Mouse (Mus musculus): Measurements from ENCODE around the gene Iqcf5. TPM values are rescaled to one million over a fixed set of nuclear protein-coding genes. Genes with fewer than 3 reads are reported as not detected.

The Iqcf5 gene
- polyA plus RNA-seq (2014; fragmentation: Illumina TruSeq; extraction: RNeasy Lipid Tissue Mini Kit (QIAGEN cat#74804); ENCODE audit: low read depth, low replicate concordance): not detected

DNA sequence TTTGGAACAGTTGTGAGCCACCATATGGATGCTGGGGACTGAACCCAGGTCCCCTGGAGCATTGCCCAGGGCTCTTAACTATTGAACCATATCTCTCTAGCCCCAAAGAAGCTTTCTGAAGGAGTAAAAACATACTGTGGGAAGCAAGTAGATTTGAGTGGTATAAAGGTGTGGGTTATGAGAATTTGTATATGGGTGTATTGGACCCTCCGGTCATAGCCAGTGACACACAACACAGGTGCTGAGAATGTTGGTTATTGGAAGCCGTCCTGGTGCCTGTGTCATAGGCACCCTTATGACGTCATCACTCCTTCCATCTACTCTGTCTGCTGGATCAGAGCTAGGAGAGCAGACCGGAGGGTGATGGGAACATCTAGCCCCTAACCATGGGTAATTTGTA lies at the start of gene Iqcf5:
Gene Iqcf5 (plus strand): TSS at position 301 of the 400 bp plus-strand sequence.

DNA sequence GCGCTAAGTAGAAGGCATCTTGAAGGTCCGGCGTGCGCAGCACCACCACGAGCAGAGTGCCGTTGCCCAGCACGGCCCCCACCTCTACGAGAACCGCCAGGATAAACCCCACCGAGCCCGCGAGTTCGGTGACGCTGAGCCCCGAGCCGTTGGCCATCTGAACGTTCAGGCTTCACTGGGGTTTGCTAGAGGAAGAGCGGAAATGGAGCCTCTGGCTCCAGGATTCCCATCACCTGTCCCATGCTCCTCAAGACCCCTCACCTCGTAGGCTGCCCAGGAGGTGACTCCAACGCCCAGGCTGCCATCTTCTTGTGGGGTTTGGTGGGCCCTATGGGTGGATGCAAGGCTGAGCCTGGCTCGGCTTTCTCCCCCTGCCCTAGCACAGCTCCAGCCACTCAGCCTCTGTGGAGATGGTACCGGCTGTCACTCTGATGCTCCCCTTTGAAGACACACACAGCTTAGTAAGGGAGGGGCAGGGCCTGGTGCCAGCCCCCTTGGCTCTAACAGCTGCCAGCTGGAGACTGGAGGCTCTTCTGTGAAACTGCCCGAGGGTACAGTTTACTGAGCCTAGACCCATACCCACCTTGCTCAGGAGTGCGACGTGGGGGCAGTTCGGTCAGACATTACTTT lies 48.7 kb upstream of the Iqcf5 start, which contains the start of gene Gpr62:
Gene Gpr62 (minus strand): TSS at position 368 of the 630 bp plus-strand sequence.

DNA sequence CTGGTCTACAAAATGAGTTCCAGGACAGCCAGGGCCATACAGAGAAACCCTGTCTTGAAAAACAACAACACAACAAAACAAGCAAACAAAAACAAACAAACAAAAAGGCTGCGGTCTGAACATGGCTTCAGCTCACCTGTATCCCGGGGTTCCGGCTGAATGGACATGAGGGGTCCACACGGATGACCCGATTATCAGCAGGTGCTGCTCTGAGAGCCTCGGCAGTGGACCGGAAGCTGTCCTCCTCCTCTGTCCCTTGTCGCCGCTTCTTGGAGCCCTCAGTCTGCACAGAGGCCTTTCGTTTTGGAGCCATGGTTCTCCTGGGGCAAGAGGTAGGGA lies 38.7 kb upstream of the Iqcf5 start, which contains the start of gene Rrp9:
Gene Rrp9 (plus strand): TSS at position 301 of the 339 bp plus-strand sequence.

DNA sequence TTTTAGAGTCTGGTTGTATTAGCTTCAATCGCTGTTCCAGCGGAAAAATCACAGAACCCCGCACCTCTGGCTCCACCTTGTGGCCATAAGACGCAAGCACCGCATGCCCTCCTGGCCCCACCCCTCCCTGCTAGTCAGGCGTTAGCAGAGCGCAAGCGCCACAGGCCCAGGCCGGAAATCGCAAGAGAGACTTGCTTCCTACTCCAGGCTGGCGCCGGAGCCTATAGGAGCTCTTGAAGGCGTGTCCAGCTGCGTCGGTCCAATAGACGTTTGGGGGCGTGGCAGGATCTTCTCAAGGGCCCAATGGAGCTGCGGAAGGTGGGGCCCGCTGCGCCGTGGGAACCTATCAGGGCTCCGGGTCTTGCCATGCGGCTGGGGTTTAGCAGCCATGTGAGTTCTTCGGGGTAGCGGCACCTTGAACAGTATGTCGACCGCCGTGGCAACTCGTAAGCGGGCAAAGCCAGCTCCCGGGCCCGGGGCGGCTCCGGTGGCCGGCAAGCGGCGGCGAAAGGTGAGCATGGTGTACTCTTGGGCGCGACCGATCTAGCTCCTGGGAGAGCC lies 37.4 kb upstream of the Iqcf5 start, which contains the start of gene Parp3:
Gene Parp3 (minus strand): TSS at position 26 of the 561 bp plus-strand sequence.

DNA sequence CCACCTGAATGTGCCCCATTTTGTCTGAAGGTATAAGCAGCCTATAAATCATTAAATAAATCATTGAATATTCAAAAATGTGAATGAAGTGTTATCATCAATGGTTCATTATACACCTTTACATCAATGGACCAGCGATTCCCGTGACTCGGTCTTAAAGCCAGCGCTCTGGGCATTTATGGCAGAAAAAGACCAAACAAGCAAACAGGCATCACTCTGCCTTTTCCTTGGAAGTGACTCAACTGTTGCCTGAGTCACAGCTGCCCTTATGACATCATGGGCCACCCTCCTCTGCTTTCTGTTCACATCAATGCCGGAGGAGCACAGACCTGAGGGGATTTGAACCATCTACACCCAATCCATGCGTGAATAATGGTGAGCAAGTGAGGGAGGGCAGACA lies 14.7 kb upstream of the Iqcf5 start, which contains the start of gene Iqcf1:
Gene Iqcf1 (plus strand): TSS at position 301 of the 400 bp plus-strand sequence.

DNA sequence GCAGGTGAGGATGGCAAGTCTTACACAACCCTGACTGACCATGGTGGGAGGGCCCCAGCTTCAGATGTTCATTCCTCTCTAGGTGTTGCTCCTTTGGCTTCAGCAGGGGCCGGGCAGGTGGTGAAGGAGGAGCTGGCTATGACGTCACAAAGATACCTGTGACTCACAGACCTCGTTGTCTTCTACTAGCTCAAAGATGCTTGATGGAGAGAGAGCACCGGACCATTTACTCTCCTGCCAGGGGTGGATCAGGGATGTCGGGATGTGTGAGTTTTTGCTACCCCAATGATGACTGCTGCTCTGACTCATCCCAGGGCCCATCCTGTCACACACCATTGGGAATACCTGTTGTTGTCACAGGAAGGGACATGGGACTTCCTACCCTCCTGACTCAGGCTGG lies 47.2 kb downstream of the Iqcf5 start, which contains the start of gene Iqcf3:
Gene Iqcf3 (minus strand): TSS at position 101 of the 400 bp plus-strand sequence.

Other genes starting within 250 kb of the Iqcf5 start
- gene Poc1a, start 233.5 kb upstream of the Iqcf5 start, polyA plus RNA-seq (2014; fragmentation: Illumina TruSeq; extraction: RNeasy Lipid Tissue Mini Kit (QIAGEN cat#74804); ENCODE audit: low read depth, low replicate concordance): not detected
- 13.1 TPM for gene Dusp7, start 145.9 kb upstream of the Iqcf5 start, polyA plus RNA-seq (2014; fragmentation: Illumina TruSeq; extraction: RNeasy Lipid Tissue Mini Kit (QIAGEN cat#74804); ENCODE audit: low read depth, low replicate concordance)
- gene Rpl29, start 85.1 kb upstream of the Iqcf5 start, polyA plus RNA-seq (2014; fragmentation: Illumina TruSeq; extraction: RNeasy Lipid Tissue Mini Kit (QIAGEN cat#74804); ENCODE audit: low read depth, low replicate concordance): 28.9 TPM
- 0.82 TPM for gene Acy1, start 76.3 kb upstream of the Iqcf5 start, polyA plus RNA-seq (2014; fragmentation: Illumina TruSeq; extraction: RNeasy Lipid Tissue Mini Kit (QIAGEN cat#74804); ENCODE audit: low read depth, low replicate concordance)
- 17.8 TPM for gene Abhd14b, start 67.1 kb upstream of the Iqcf5 start, polyA plus RNA-seq (2014; fragmentation: Illumina TruSeq; extraction: RNeasy Lipid Tissue Mini Kit (QIAGEN cat#74804); ENCODE audit: low read depth, low replicate concordance)
- gene Abhd14a, start 66.9 kb upstream of the Iqcf5 start, polyA plus RNA-seq (2014; fragmentation: Illumina TruSeq; extraction: RNeasy Lipid Tissue Mini Kit (QIAGEN cat#74804); ENCODE audit: low read depth, low replicate concordance): 1.0 TPM
- not detected for gene Pcbp4, start 61.3 kb upstream of the Iqcf5 start, polyA plus RNA-seq (2014; fragmentation: Illumina TruSeq; extraction: RNeasy Lipid Tissue Mini Kit (QIAGEN cat#74804); ENCODE audit: low read depth, low replicate concordance)
- not detected for gene Gpr62, start 48.6 kb upstream of the Iqcf5 start, polyA plus RNA-seq (2014; fragmentation: Illumina TruSeq; extraction: RNeasy Lipid Tissue Mini Kit (QIAGEN cat#74804); ENCODE audit: low read depth, low replicate concordance)
- gene Rrp9, start 38.6 kb upstream of the Iqcf5 start, polyA plus RNA-seq (2014; fragmentation: Illumina TruSeq; extraction: RNeasy Lipid Tissue Mini Kit (QIAGEN cat#74804); ENCODE audit: low read depth, low replicate concordance): not detected
- gene Parp3, start 37.6 kb upstream of the Iqcf5 start, polyA plus RNA-seq (2014; fragmentation: Illumina TruSeq; extraction: RNeasy Lipid Tissue Mini Kit (QIAGEN cat#74804); ENCODE audit: low read depth, low replicate concordance): 16.7 TPM
- gene Iqcf1, start 14.6 kb upstream of the Iqcf5 start, polyA plus RNA-seq (2014; fragmentation: Illumina TruSeq; extraction: RNeasy Lipid Tissue Mini Kit (QIAGEN cat#74804); ENCODE audit: low read depth, low replicate concordance): not detected
- not detected for gene Iqcf3, start 47.1 kb downstream of the Iqcf5 start, polyA plus RNA-seq (2014; fragmentation: Illumina TruSeq; extraction: RNeasy Lipid Tissue Mini Kit (QIAGEN cat#74804); ENCODE audit: low read depth, low replicate concordance)
- not detected for gene Iqcf4, start 56.4 kb downstream of the Iqcf5 start, polyA plus RNA-seq (2014; fragmentation: Illumina TruSeq; extraction: RNeasy Lipid Tissue Mini Kit (QIAGEN cat#74804); ENCODE audit: low read depth, low replicate concordance)
- gene Iqcf6, start 112.0 kb downstream of the Iqcf5 start, polyA plus RNA-seq (2014; fragmentation: Illumina TruSeq; extraction: RNeasy Lipid Tissue Mini Kit (QIAGEN cat#74804); ENCODE audit: low read depth, low replicate concordance): not detected
- gene Grm2, start 141.5 kb downstream of the Iqcf5 start, polyA plus RNA-seq (2014; fragmentation: Illumina TruSeq; extraction: RNeasy Lipid Tissue Mini Kit (QIAGEN cat#74804); ENCODE audit: low read depth, low replicate concordance): not detected
- 16.4 TPM for gene Tex264, start 171.4 kb downstream of the Iqcf5 start, polyA plus RNA-seq (2014; fragmentation: Illumina TruSeq; extraction: RNeasy Lipid Tissue Mini Kit (QIAGEN cat#74804); ENCODE audit: low read depth, low replicate concordance)

Data from adrenal gland, adult 10 weeks (tissue).